ENCODE assay signal across 8 mouse cellular contexts in the genomic region with DNA sequence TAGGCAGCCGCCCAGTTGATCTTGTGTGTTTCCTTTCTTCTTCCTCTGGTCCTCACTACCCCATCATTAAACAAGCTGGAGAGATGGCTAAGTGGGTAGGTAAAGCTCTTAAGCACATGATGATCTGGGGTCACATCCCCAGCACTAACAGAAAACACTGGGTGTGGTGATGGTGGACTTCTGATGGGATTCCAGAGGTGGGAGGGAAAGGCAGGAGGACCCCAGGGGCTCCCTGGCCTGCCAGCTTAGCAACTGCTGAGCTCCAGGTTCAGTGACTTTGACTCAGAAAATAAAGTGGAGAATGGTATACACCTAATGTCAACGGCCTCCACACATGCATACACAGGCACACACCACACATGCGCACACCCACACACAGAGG. TPM values are rescaled to one million over a fixed set of nuclear protein-coding genes. Genes with fewer than 3 reads are reported as not detected.
A peak's percentile ranks its signal among the peaks of the same experiment; 100 is the strongest.
DNase-seq lines count a peak whose midpoint lies in the region; ATAC-seq and TF ChIP-seq lines count a peak whose summit lies in the region.

No protein-coding gene starts in this region.

- peak; percentile 49 for DNase-seq in kidney, postnatal 0 days (ENCODE audit: low spot score)
- DNase-seq in kidney, postnatal 14 days: no peak
- no peak for DNase-seq in layer of hippocampus, postnatal 25 days (ENCODE audit: extremely low spot score in 1 of 2, low spot score in 1 of 2)
- no peak for DNase-seq in right cerebral cortex, adult 2 months (ENCODE audit: low spot score in 2 of 2)

- H3K27ac ChIP-seq in kidney, postnatal 0 days: peak overlapping the region; percentile 86
- no peak overlapping the region for H3K27ac ChIP-seq in bone marrow, adult 2 months (ENCODE audit: control insufficient read depth, insufficient read depth, low read depth, low read length, poor library complexity)
- H3K27ac ChIP-seq in hindbrain, embryonic 16.5 days (ENCODE audit: low read depth, low read length): peak overlapping the region; percentile 92
- H3K27ac ChIP-seq in neural tube, embryonic 12.5 days: no peak overlapping the region

- no peak for TF ChIP-seq CTCF in kidney, postnatal 0 days (IDR thresholded peaks at IDR 0.05; ENCODE audit: low read depth)
- no peak for TF ChIP-seq CTCF in bone marrow, adult 2 months (IDR thresholded peaks at IDR 0.05; ENCODE audit: control insufficient read depth, insufficient read depth, low read length)

- peaks cover 25% of the 10 kb centered on the region for H3K36me3 ChIP-seq in kidney, postnatal 0 days (ENCODE audit: insufficient read depth, low read length)
- peaks cover 16% of the 10 kb centered on the region for H3K36me3 ChIP-seq in hindbrain, embryonic 16.5 days (ENCODE audit: control insufficient read depth, insufficient read depth, low read length)
- H3K36me3 ChIP-seq in neural tube, embryonic 12.5 days: peaks cover 48% of the 10 kb centered on the region

- WGBS in kidney, postnatal 0 days: 21% methylated on average over 3 of the region's 3 CpGs
- 53% methylated on average over 3 of the region's 3 CpGs for WGBS in bone marrow, adult 2 months
- WGBS in hindbrain, embryonic 16.5 days: 48% methylated on average over 3 of the region's 3 CpGs
- 47% methylated on average over 3 of the region's 3 CpGs for WGBS in neural tube, embryonic 12.5 days

- peak overlapping the region; percentile 69 for H3K9ac ChIP-seq in kidney, postnatal 0 days (ENCODE audit: low read depth, low read length)
- peak overlapping the region; percentile 85 for H3K9ac ChIP-seq in hindbrain, embryonic 16.5 days (ENCODE audit: low read depth, low read length)
- peak overlapping the region; percentile 80 for H3K9ac ChIP-seq in neural tube, embryonic 12.5 days

- TF ChIP-seq POLR2A in bone marrow, adult 2 months (IDR thresholded peaks at IDR 0.05; ENCODE audit: borderline replicate concordance, control insufficient read depth, low read depth, low read length): no peak

- H3K9me3 ChIP-seq in kidney, postnatal 0 days (replicated peaks; ENCODE audit: low read length): no peaks in the 10 kb centered on the region
- H3K9me3 ChIP-seq in hindbrain, embryonic 16.5 days (ENCODE audit: control insufficient read depth, low read length): no peaks in the 10 kb centered on the region
- no peaks in the 10 kb centered on the region for H3K9me3 ChIP-seq in neural tube, embryonic 12.5 days

- peak; percentile 44 for ATAC-seq in kidney, postnatal 0 days (replicated peaks; ENCODE audit: low FRiP score, low read depth)
- ATAC-seq in hindbrain, embryonic 16.5 days: peak; percentile 35
- ATAC-seq in neural tube, embryonic 12.5 days (ENCODE audit: low FRiP score, low read depth): 0 out of 2 replicates have a peak, but pooled peaks have one; percentile 2
- ATAC-seq in megakaryocyte-erythroid progenitor cell, adult 5-6 weeks (replicated peaks; ENCODE audit: low FRiP score, low TSS enrichment, poor library complexity, severe bottlenecking): no peak

- H3K4me2 ChIP-seq in kidney, postnatal 0 days (ENCODE audit: low read length): peak overlapping the region; percentile 61
- H3K4me2 ChIP-seq in hindbrain, embryonic 16.5 days (ENCODE audit: low read length): peak overlapping the region; percentile 82
- peak overlapping the region; percentile 64 for H3K4me2 ChIP-seq in neural tube, embryonic 12.5 days (replicated peaks)

- no peaks in the 10 kb centered on the region for H3K27me3 ChIP-seq in kidney, postnatal 0 days (ENCODE audit: insufficient read depth, low read length)
- H3K27me3 ChIP-seq in hindbrain, embryonic 16.5 days (replicated peaks; ENCODE audit: control insufficient read depth, insufficient read depth, low read length): no peaks in the 10 kb centered on the region
- no peaks in the 10 kb centered on the region for H3K27me3 ChIP-seq in neural tube, embryonic 12.5 days (replicated peaks)

- peaks cover 11% of the 10 kb centered on the region for H3K4me1 ChIP-seq in kidney, postnatal 0 days (replicated peaks; ENCODE audit: insufficient read depth, low read length)
- peaks cover 2% of the 10 kb centered on the region; the same call in 1 of the 2 replicates for H3K4me1 ChIP-seq in bone marrow, adult 2 months (ENCODE audit: control insufficient read depth, insufficient read depth, low read length)
- H3K4me1 ChIP-seq in hindbrain, embryonic 16.5 days (ENCODE audit: control insufficient read depth, insufficient read depth, low read depth, low read length): peaks cover 12% of the 10 kb centered on the region
- H3K4me1 ChIP-seq in neural tube, embryonic 12.5 days: peaks cover 12% of the 10 kb centered on the region

- H3K4me3 ChIP-seq in kidney, postnatal 0 days (replicated peaks; ENCODE audit: low read depth, low read length): peak overlapping the region; percentile 62
- H3K4me3 ChIP-seq in bone marrow, adult 2 months (replicated peaks; ENCODE audit: control insufficient read depth, low read depth, low read length): peak overlapping the region; percentile 79
- peak overlapping the region; percentile 77 for H3K4me3 ChIP-seq in hindbrain, embryonic 16.5 days (ENCODE audit: low read length)
- peak overlapping the region; percentile 82 for H3K4me3 ChIP-seq in neural tube, embryonic 12.5 days

RNA-seq across cellular contexts. Expression of gene Gm28042, which starts 0.6 kb away (rescaled TPM):
- polyA plus RNA-seq in kidney, postnatal 0 days (2015; fragmentation: Nextera tagmentation; extraction: Ambion mirVana): 0.89 and 1.2 TPM in 2 replicates
- polyA plus RNA-seq in bone marrow, adult 2 months (2011; ENCODE audit: insufficient read depth, insufficient read length, low replicate concordance, missing spikeins): 0.70 and 1.5 TPM in 2 replicates
- 3.7 and 5.3 TPM in 2 replicates for polyA plus RNA-seq in hindbrain, embryonic 16.5 days (2015; fragmentation: Nextera tagmentation; extraction: Ambion mirVana)
- polyA plus RNA-seq in neural tube, embryonic 12.5 days (2016; fragmentation: Nextera tagmentation; extraction: Ambion mirVana): 5.0 and 6.3 TPM in 2 replicates
- total RNA-seq in layer of hippocampus, postnatal 25 days (2021): 1 to 10 TPM; 1.5 to 2.1 TPM
- 1.3 and 3.8 TPM in 2 replicates for total RNA-seq in megakaryocyte-erythroid progenitor cell, adult 5-6 weeks (2014; fragmentation: Nextera tagmentation)
- total RNA-seq in megakaryocyte-erythroid progenitor cell, adult 5-6 weeks (2017): 0.30 TPM in 1 of 2 replicates, not detected in the other

RNA-seq across cellular contexts. Expression of gene Jmjd7, which starts 0.7 kb away (rescaled TPM):
- polyA plus RNA-seq in kidney, postnatal 0 days (2015; fragmentation: Nextera tagmentation; extraction: Ambion mirVana): 24.7 and 25.7 TPM in 2 replicates
- 4.7 and 13.0 TPM in 2 replicates for polyA plus RNA-seq in bone marrow, adult 2 months (2011; ENCODE audit: insufficient read depth, insufficient read length, low replicate concordance, missing spikeins)
- 17.0 and 17.7 TPM in 2 replicates for polyA plus RNA-seq in hindbrain, embryonic 16.5 days (2015; fragmentation: Nextera tagmentation; extraction: Ambion mirVana)
- 24.6 and 25.1 TPM in 2 replicates for polyA plus RNA-seq in neural tube, embryonic 12.5 days (2016; fragmentation: Nextera tagmentation; extraction: Ambion mirVana)
- 1 to 10 TPM; 4.2 to 5.3 TPM for total RNA-seq in layer of hippocampus, postnatal 25 days (2021)
- total RNA-seq in megakaryocyte-erythroid progenitor cell, adult 5-6 weeks (2014; fragmentation: Nextera tagmentation): 11.9 and 30.3 TPM in 2 replicates
- total RNA-seq in megakaryocyte-erythroid progenitor cell, adult 5-6 weeks (2017): 4.2 and 15.8 TPM in 2 replicates

RNA-seq across cellular contexts. Expression of gene Pla2g4b, which starts 5.3 kb away (rescaled TPM):
- polyA plus RNA-seq in kidney, postnatal 0 days (2015; fragmentation: Nextera tagmentation; extraction: Ambion mirVana): 0.29 and 0.71 TPM in 2 replicates
- polyA plus RNA-seq in bone marrow, adult 2 months (2011; ENCODE audit: insufficient read depth, insufficient read length, low replicate concordance, missing spikeins): 0.61 and 3.3 TPM in 2 replicates
- 1.9 and 4.0 TPM in 2 replicates for polyA plus RNA-seq in hindbrain, embryonic 16.5 days (2015; fragmentation: Nextera tagmentation; extraction: Ambion mirVana)
- polyA plus RNA-seq in neural tube, embryonic 12.5 days (2016; fragmentation: Nextera tagmentation; extraction: Ambion mirVana): 4.6 and 4.9 TPM in 2 replicates
- total RNA-seq in layer of hippocampus, postnatal 25 days (2021): 1 to 10 TPM; 3.3 TPM
- total RNA-seq in megakaryocyte-erythroid progenitor cell, adult 5-6 weeks (2014; fragmentation: Nextera tagmentation): 8.0 and 10.7 TPM in 2 replicates
- total RNA-seq in megakaryocyte-erythroid progenitor cell, adult 5-6 weeks (2017): 1.5 and 4.7 TPM in 2 replicates

RNA-seq across cellular contexts. Expression of gene Mapkbp1, which starts 55.4 kb away (rescaled TPM):
- polyA plus RNA-seq in kidney, postnatal 0 days (2015; fragmentation: Nextera tagmentation; extraction: Ambion mirVana): 1.9 and 2.0 TPM in 2 replicates
- polyA plus RNA-seq in bone marrow, adult 2 months (2011; ENCODE audit: insufficient read depth, insufficient read length, low replicate concordance, missing spikeins): 2.1 and 6.6 TPM in 2 replicates
- polyA plus RNA-seq in hindbrain, embryonic 16.5 days (2015; fragmentation: Nextera tagmentation; extraction: Ambion mirVana): 7.2 and 9.3 TPM in 2 replicates
- polyA plus RNA-seq in neural tube, embryonic 12.5 days (2016; fragmentation: Nextera tagmentation; extraction: Ambion mirVana): 3.2 and 4.6 TPM in 2 replicates
- 10 to 100 TPM; 41.3 to 51.0 TPM for total RNA-seq in layer of hippocampus, postnatal 25 days (2021)
- total RNA-seq in megakaryocyte-erythroid progenitor cell, adult 5-6 weeks (2014; fragmentation: Nextera tagmentation): 4.5 and 5.0 TPM in 2 replicates
- 2.8 and 6.7 TPM in 2 replicates for total RNA-seq in megakaryocyte-erythroid progenitor cell, adult 5-6 weeks (2017)

Comparison
In these comparisons a context has a peak if more than half of its experiments do, and no peak if none do; other contexts are left out.
1. H3K27ac ChIP-seq: peak in kidney, postnatal 0 days (single experiment) and hindbrain, embryonic 16.5 days (single experiment); none in bone marrow, adult 2 months (single experiment) and neural tube, embryonic 12.5 days (single experiment).
2. Peak in every context shown above with its lines, with median percentiles within 50 percentile points of each other: H3K4me2 ChIP-seq, H3K4me3 ChIP-seq and H3K9ac ChIP-seq.